Mouse (Mus musculus) layer of hippocampus, postnatal 25 days (tissue): ENCODE data around the gene Cnbd2. TPM values are rescaled to one million over a fixed set of nuclear protein-coding genes. Genes with fewer than 3 reads are reported as not detected.

Experiments
- DNase-seq, 2 experiments: peaks; one replicate each; pipeline ENCODE4 v3.0.0; 2022; ENCODE audit warnings: mixed read lengths in 2 of 2, low spot score in 1 of 2; ENCODE audit errors: extremely low spot score in 1 of 2
- total RNA-seq, 2 experiments: library from RNA; stranded (reverse); gene quantifications; 2 replicates each; pipeline ENCODE4 v1.2.3; 2021

Cnbd2 gene
- total RNA-seq, 2 experiments from 2014 or later = 4.3 to 4.6 TPM

DNA sequence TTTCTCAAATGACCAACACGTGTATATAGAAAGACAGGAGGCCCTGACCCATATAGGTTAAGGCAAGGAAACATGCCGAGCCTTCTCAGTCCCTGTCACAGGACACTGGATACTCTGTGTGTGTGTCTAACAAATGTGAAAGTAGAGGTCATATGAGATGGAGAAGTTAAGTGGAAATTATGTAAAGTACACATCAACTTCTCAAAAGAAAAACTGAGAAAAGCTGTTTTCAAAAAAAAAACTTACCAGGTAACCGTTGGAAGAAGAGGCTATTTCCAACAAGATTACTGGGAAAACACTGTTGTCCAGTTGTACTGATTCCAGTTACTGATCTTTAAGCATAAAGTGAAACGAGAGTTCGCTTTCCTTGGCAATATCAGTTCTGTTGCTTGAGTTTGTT is 1.2 kb upstream of the Cnbd2 start:
- DNase-seq = no peak

GRCm38 (mm10) chr2:156311441-156311840 is 658 bp upstream of the Cnbd2 start:
- no peak for DNase-seq

DNA sequence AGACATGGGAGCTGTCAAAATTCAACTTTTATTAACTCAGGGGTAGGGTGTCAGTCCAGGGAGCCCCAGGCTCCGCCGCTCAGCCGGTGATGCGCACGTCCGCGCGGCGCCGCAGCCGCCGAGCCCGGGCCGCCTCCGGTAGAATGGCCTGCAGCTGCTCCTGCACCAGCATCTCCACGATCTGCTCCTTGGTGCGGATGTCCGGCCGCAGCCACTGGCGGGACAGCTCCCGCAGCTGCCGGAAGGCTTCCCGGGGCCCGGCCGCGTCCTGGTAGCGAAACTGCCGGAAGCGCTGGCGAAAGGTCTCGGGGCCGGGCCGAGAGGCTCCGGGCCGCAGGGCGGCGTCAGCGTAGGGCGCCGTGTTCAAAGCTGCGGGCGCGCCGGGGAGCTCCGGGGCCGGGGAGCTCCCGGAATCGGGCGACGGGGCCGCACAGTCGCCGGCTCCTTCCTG is 233 bp upstream of the Cnbd2 start:
- DNase-seq = peak; percentile 37 to 61

GRCm38 (mm10) chr2:156313153-156313552 is 1.1 kb downstream of the Cnbd2 start:
- no peak for DNase-seq

- DNase-seq = no peak
These were observed 2.7 kb downstream of the Cnbd2 start for GRCm38 (mm10) chr2:156314811-156315210.

- no peak for DNase-seq
These were observed 6.4 kb downstream of the Cnbd2 start for GRCm38 (mm10) chr2:156318491-156318890.

- DNase-seq = no peak
These were observed 9.4 kb downstream of the Cnbd2 start for GRCm38 (mm10) chr2:156321538-156321937.

- DNase-seq = no peak
These were observed 12.1 kb downstream of the Cnbd2 start for GRCm38 (mm10) chr2:156324116-156324588.

GRCm38 (mm10) chr2:156324681-156325080 is 12.6 kb downstream of the Cnbd2 start:
- no peak for DNase-seq

DNA sequence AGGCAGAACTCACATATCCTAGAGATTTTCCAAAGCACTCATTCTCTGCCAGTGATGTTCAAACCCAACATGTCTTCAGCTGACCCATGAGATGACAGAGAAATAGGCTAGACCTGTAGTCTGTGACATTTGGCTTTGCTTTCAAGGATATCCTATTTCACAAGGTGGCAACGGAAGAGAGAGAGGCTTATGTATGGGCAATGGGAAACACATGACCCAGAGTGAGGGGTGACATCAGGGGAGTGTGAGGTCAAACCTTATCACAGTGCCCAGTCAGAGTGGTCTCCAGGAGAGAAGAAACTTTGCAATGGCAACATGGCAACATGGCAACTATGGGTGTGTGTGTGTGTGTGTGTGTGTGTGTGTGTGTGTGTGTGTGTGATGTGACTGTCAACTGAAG is 18.6 kb downstream of the Cnbd2 start:
- no peak for DNase-seq

DNA sequence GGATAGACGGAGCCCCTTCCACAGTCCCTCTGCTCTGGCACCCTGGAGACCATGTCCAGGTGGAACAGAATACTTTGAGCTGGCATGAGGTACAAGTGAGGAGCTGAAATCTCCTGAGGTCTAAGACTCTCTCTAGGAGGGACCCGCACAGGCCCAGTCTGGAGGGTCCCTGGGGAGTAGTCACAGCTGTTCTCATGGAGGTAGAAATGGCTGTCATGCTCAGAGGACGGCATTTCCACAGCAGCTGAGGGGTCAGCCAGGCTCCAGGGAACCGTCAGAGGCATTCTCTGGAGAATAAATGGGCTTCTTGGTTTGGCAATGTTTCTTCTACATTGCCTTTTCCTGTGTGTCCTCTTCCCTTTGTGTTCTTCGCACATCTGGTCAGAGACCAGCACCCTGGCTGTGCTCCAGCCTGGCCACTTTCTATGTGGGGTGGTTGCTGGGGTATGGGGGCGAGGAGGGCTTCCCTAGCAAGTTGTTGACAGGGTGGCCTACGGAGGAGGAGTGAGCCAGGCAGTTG is 19.4 kb downstream of the Cnbd2 start:
- DNase-seq = no peak

- no peak for DNase-seq
These were observed 28.0 kb downstream of the Cnbd2 start for GRCm38 (mm10) chr2:156340078-156340477.

GRCm38 (mm10) chr2:156344775-156345532 is 32.9 kb downstream of the Cnbd2 start:
- peak in 1 of 2 experiments; percentile 30 for DNase-seq

- no peak for DNase-seq
These were observed 36.7 kb downstream of the Cnbd2 start for GRCm38 (mm10) chr2:156348812-156349211.

DNA sequence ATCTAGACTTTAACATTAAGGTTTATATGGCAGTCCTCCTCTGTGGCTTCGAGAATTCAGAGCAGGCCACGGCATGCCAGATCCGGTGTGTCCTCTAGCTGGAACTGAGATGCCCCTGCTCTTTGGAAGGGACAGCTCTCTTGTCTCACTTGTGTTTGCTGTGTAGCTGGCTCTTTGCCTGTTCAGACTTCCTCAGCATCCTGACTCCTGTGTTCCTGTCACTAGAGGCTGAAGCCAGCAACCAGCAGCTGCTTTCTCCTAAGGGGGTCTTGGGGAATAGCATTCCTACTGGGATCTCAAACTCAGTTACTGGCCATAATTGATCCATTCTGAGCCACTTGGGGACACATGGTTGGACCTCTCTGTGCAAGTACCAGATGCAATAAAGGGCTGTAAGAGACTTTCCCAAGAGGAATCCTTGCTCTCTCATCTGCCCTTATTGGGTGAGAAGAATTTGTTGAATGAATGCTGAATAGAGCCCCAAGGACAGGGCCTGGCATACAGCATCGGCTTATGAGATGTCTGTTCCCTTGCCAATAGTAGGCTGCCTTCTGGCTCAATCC is 37.3 kb downstream of the Cnbd2 start:
- no peak for DNase-seq

GRCm38 (mm10) chr2:156351243-156351642 is 39.1 kb downstream of the Cnbd2 start:
- no peak for DNase-seq

GRCm38 (mm10) chr2:156352413-156353165 is 40.5 kb downstream of the Cnbd2 start:
- no peak for DNase-seq

DNA sequence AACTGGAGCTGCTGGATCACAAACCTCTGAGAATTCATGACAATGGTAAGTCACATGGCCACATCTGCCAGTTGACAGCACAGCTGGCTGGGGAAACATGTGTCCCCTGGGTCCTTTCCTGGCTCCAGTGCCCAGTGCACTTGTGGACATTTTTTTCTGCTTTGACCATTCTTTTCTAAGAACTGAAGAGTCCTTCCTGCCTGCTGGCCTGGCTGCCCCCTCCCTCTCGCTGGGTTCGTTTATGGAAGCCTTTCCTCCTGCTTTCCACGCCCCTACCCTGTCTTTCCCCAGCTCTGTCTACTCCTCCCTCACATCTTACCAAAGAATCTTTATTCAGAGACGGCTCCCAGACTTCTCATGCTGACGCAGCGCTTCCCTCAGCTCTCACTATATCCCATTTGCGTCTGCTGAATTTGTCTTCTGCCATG is 41.2 kb downstream of the Cnbd2 start:
- DNase-seq = no peak

GRCm38 (mm10) chr2:156356031-156356430 is 43.9 kb downstream of the Cnbd2 start:
- peak in 1 of 2 experiments; percentile 38 for DNase-seq

GRCm38 (mm10) chr2:156368465-156368864 is 56.4 kb downstream of the Cnbd2 start:
- DNase-seq = no peak

GRCm38 (mm10) chr2:156370896-156371295 is 58.8 kb downstream of the Cnbd2 start:
- no peak for DNase-seq
